Mouse (Mus musculus): ENCODE measurements around the gene Sit1. TPM values are rescaled to one million over a fixed set of nuclear protein-coding genes. Genes with fewer than 3 reads are reported as not detected.

Sit1 gene
- polyA plus RNA-seq, 1 experiment from 2014 or later: not detected

DNA sequence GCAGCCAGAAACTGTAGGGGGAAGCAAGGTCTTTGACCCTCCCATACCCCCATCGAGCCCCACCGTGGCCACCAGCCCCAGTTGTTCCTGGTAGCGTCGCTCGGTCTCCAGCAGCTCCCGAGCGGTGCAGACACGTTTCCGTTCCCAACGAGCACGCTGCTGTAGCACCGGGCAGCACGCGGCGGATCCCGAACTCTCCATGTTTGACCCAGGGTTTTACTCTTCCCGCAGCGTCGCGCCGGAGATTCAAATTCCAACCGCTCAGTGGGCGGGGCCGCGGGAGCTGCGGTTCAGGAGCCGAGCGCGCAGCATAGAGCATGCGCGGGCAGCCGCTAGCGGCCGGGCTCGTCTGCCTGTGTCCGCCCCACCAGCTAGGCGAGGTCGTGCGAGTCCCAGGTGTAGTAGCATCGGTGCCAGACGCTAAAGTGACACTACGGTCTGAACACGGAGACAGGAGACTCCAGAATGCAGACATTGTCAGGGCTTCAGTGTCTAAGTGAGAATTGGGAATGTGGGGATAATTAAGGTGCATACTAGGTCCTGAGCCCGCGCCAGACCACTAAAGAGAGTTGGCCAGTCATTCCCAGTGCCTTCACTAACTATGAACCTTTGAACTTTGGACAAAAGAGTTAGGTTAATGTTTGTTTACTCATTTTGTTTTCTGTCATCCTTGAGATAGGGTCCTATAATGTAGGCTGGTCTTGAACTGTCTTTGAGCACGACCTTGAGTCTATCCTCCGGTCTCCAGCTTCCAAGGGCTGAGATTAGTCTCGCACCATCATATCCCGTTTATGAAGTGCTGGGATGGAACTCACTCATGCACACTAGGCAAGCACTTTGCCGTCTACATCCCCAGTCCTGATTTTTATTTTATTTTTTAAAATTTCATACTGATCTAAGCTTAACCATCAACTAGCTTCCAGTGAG, 16.1 kb upstream of the Sit1 start, which contains the start of gene Arhgef39:
Arhgef39 (minus strand) TSS at position 289 of the 927 bp plus-strand sequence.
- 6% methylated on average over 50 of the region's 50 CpGs for WGBS
- Histone ChIP-seq H3K4me2 (replicated peaks; ENCODE audit: low read depth) (peak within 1 kb of the TSS; percentile 80), H3K9ac (ENCODE audit: low read length) (peak within 1 kb of the TSS; percentile 58), H3K4me3 (ENCODE audit: low read depth, low read length) (peak within 1 kb of the TSS; percentile 54), H3K9me3 (ENCODE audit: control insufficient read depth, low read length) (no peaks in the 10 kb centered on the region), H3K27ac (replicated peaks) (no peak within 1 kb of the TSS), H3K36me3 (ENCODE audit: control insufficient read depth, insufficient read depth, low read length) (no peaks in the 10 kb centered on the region), H3K4me1 (replicated peaks; ENCODE audit: control insufficient read depth, insufficient read depth) (0 out of 2 replicates have a peak, but pooled peaks cover 5% of the 10 kb centered on the region), H3K27me3 (ENCODE audit: control insufficient read depth, insufficient read depth, low read length) (no peaks in the 10 kb centered on the region)
- ATAC-seq (ENCODE audit: low FRiP score, low TSS enrichment): peak; percentile 84
- TF ChIP-seq EP300 (optimal IDR thresholded peaks at IDR 0.05) (no peak), CTCF (IDR thresholded peaks at IDR 0.05; ENCODE audit: low read depth) (no peak)
- peak; percentile 91 for DNase-seq (ENCODE audit: low spot score)

DNA sequence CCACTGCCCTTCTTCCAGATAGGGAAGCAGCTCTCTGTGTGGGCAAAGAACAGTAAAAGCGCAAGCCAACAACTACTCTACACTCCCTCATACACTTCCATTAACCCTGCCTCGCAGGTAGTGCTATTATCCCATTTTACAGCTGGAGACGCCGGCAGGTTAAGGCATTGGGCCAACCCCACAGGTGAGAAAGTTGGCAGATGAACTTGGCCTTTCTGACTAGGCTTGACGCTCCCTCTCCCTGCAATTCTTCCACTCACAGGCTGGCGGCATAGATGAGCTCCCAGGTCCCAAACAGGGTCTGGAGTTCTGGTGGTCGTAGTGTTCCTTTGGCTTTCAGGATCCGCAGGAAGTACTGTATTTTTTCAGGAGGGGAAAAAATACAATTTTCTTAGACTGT, 15.4 kb upstream of the Sit1 start:
- TF ChIP-seq EP300 (optimal IDR thresholded peaks at IDR 0.05): no peak
- peak; percentile 61 for TF ChIP-seq CTCF (IDR thresholded peaks at IDR 0.05; ENCODE audit: low read depth)
- Histone ChIP-seq H3K27me3 (ENCODE audit: control insufficient read depth, insufficient read depth, low read length) (no peaks in the 10 kb centered on the region), H3K4me1 (replicated peaks; ENCODE audit: control insufficient read depth, insufficient read depth) (0 out of 2 replicates have a peak, but pooled peaks cover 5% of the 10 kb centered on the region), H3K4me2 (replicated peaks; ENCODE audit: low read depth) (peak overlapping the region; percentile 80), H3K4me3 (ENCODE audit: low read depth, low read length) (peak overlapping the region; percentile 54), H3K27ac (replicated peaks) (no peak overlapping the region), H3K9ac (ENCODE audit: low read length) (peak overlapping the region; percentile 58), H3K36me3 (ENCODE audit: control insufficient read depth, insufficient read depth, low read length) (no peaks in the 10 kb centered on the region), H3K9me3 (ENCODE audit: control insufficient read depth, low read length) (no peaks in the 10 kb centered on the region)
- 12% methylated on average over 8 of the region's 8 CpGs for WGBS
- no peak for DNase-seq (ENCODE audit: low spot score)
- ATAC-seq (ENCODE audit: low FRiP score, low TSS enrichment): no peak

DNA sequence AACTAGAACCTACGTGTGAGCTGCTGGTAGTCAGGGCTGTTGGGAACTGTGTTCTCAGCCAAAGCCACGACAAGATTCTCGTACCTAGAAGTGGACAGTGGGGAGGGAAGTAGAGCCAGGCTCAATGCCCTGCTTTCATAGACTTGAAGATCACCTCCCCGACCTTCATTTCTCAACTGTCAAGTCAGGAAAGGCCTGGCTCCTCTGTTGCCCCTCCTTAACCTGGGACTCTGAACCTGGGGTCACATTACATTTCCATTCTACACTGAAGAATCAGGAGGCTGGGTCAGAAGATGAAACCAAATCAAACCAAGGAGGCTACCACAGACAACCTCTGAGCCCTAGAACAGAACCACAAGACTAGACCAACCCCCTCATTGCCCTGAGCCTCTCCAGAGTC, 14.4 kb upstream of the Sit1 start:
- Histone ChIP-seq H3K9me3 (ENCODE audit: control insufficient read depth, low read length) (no peaks in the 10 kb centered on the region), H3K36me3 (ENCODE audit: control insufficient read depth, insufficient read depth, low read length) (no peaks in the 10 kb centered on the region), H3K27ac (replicated peaks) (0 out of 2 replicates have a peak overlapping the region, but pooled peaks have one; percentile 4), H3K9ac (ENCODE audit: low read length) (no peak overlapping the region), H3K4me2 (replicated peaks; ENCODE audit: low read depth) (peak overlapping the region; percentile 80), H3K27me3 (ENCODE audit: control insufficient read depth, insufficient read depth, low read length) (no peaks in the 10 kb centered on the region), H3K4me3 (ENCODE audit: low read depth, low read length) (no peak overlapping the region), H3K4me1 (replicated peaks; ENCODE audit: control insufficient read depth, insufficient read depth) (0 out of 2 replicates have a peak, but pooled peaks cover 5% of the 10 kb centered on the region)
- 58% methylated on average over 4 of the region's 4 CpGs for WGBS
- no peak for TF ChIP-seq EP300 (optimal IDR thresholded peaks at IDR 0.05)
- no peak for TF ChIP-seq CTCF (IDR thresholded peaks at IDR 0.05; ENCODE audit: low read depth)
- DNase-seq (ENCODE audit: low spot score): no peak
- ATAC-seq (ENCODE audit: low FRiP score, low TSS enrichment): no peak

DNA sequence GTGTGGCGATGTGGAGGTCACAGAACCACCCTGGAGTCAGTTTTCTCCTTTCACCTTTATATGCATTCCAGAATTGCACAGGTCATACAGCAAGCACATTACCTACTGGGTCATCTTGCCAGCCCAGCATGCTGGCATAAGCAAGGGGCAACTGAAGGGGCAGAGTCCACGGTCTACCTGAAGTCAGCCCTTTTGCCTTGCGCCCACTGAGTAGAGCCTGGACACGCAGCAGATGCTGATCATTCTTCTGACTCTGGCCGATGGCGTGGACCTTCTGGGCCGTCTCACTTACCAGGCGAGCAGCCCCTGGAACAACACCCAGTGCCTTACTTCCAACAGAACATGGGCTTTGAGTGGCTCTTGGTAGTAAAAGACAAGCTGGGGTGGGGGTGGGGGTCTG, 13.9 kb upstream of the Sit1 start:
- Histone ChIP-seq H3K36me3 (ENCODE audit: control insufficient read depth, insufficient read depth, low read length) (no peaks in the 10 kb centered on the region), H3K4me2 (replicated peaks; ENCODE audit: low read depth) (no peak overlapping the region)

DNA sequence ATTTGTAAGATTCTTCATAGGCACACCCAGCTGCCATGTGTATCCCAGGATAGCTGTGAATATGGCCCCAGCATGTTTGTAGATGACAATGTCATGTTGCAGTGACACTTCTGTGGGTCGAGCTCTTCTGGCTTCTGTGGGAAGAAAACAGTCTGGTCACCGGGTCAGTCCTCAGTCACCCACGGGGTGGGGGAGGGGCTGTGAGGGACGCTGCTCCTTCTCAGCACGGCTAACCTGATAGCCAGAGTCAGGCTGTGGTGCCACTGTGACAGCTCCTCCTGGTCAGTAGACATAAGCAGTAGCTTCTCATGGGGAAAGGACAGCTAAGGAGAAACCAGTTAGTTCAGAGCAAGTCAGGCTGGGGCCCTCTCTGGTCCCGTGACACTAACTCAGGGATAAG, 13.1 kb upstream of the Sit1 start:
- 0 out of 2 replicates have a peak, but pooled peaks cover 5% of the 10 kb centered on the region for H3K4me1 ChIP-seq (replicated peaks; ENCODE audit: control insufficient read depth, insufficient read depth)
- no peak overlapping the region for H3K9ac ChIP-seq (ENCODE audit: low read length)
- no peaks in the 10 kb centered on the region for H3K27me3 ChIP-seq (ENCODE audit: control insufficient read depth, insufficient read depth, low read length)
- DNase-seq (ENCODE audit: low spot score): no peak
- no peak for ATAC-seq (ENCODE audit: low FRiP score, low TSS enrichment)
- H3K27ac ChIP-seq (replicated peaks): no peak overlapping the region
- TF ChIP-seq EP300 (optimal IDR thresholded peaks at IDR 0.05): no peak
- TF ChIP-seq CTCF (IDR thresholded peaks at IDR 0.05; ENCODE audit: low read depth): no peak
- H3K4me2 ChIP-seq (replicated peaks; ENCODE audit: low read depth): no peak overlapping the region
- H3K36me3 ChIP-seq (ENCODE audit: control insufficient read depth, insufficient read depth, low read length): no peaks in the 10 kb centered on the region
- H3K4me3 ChIP-seq (ENCODE audit: low read depth, low read length): no peak overlapping the region
- WGBS: 72% methylated on average over 6 of the region's 6 CpGs
- no peaks in the 10 kb centered on the region for H3K9me3 ChIP-seq (ENCODE audit: control insufficient read depth, low read length)

More for the DNA sequence above, 13.9 kb upstream of the Sit1 start:
- Histone ChIP-seq H3K4me1 (replicated peaks; ENCODE audit: control insufficient read depth, insufficient read depth) (0 out of 2 replicates have a peak, but pooled peaks cover 5% of the 10 kb centered on the region), H3K9ac (ENCODE audit: low read length) (no peak overlapping the region), H3K27ac (replicated peaks) (0 out of 2 replicates have a peak overlapping the region, but pooled peaks have one; percentile 4), H3K9me3 (ENCODE audit: control insufficient read depth, low read length) (no peaks in the 10 kb centered on the region), H3K27me3 (ENCODE audit: control insufficient read depth, insufficient read depth, low read length) (no peaks in the 10 kb centered on the region), H3K4me3 (ENCODE audit: low read depth, low read length) (no peak overlapping the region)
- DNase-seq (ENCODE audit: low spot score) (no peak), ATAC-seq (ENCODE audit: low FRiP score, low TSS enrichment) (no peak)
- TF ChIP-seq CTCF (IDR thresholded peaks at IDR 0.05; ENCODE audit: low read depth) (no peak), EP300 (optimal IDR thresholded peaks at IDR 0.05) (no peak)
- WGBS: 93% methylated on average over 8 of the region's 8 CpGs

DNA sequence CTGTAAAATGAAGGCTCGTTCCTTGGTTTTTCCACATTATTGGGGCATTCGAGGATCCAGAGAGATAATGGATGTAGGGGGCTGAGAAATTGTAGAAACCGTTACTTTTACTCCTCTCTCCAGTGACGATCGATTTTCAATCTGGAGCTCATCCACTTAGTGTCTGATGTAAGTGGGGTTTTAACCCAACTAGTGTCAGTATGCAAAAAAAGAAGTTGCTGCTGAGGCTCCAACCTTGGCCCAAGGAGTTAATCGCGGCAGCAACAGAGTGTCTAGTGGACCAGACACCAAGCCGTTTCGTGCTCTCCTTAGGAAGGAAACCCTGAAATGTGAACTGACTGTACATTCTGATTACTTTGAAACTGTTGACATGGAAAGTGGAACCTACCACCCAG, 10.3 kb upstream of the Sit1 start:
- WGBS: under 1% methylated on average over 9 of the region's 9 CpGs
- no peaks in the 10 kb centered on the region for H3K9me3 ChIP-seq (ENCODE audit: control insufficient read depth, low read length)
- peak overlapping the region; percentile 74 for H3K4me2 ChIP-seq (replicated peaks; ENCODE audit: low read depth)
- H3K36me3 ChIP-seq (ENCODE audit: control insufficient read depth, insufficient read depth, low read length): no peaks in the 10 kb centered on the region
- peak overlapping the region; percentile 89 for H3K27ac ChIP-seq (replicated peaks)
- ATAC-seq (ENCODE audit: low FRiP score, low TSS enrichment): no peak
- peak overlapping the region; percentile 86 for H3K9ac ChIP-seq (ENCODE audit: low read length)
- H3K27me3 ChIP-seq (ENCODE audit: control insufficient read depth, insufficient read depth, low read length): no peaks in the 10 kb centered on the region
- H3K4me3 ChIP-seq (ENCODE audit: low read depth, low read length): peak overlapping the region; percentile 73
- H3K4me1 ChIP-seq (replicated peaks; ENCODE audit: control insufficient read depth, insufficient read depth): 0 out of 2 replicates have a peak, but pooled peaks cover 3% of the 10 kb centered on the region
- DNase-seq (ENCODE audit: low spot score): no peak
- TF ChIP-seq CTCF (IDR thresholded peaks at IDR 0.05; ENCODE audit: low read depth): no peak
- no peak for TF ChIP-seq EP300 (optimal IDR thresholded peaks at IDR 0.05)
